Mouse (Mus musculus): ENCODE measurements at regions not wholly inside any gene's neighbourhood (a gene's known extent, or its start where the extent isn't known, plus 50 kb on each side); places are given as distances from the start of the nearest gene placed in this dataset.
A peak's percentile ranks its signal among the peaks of the same experiment; 100 is the strongest.

DNA sequence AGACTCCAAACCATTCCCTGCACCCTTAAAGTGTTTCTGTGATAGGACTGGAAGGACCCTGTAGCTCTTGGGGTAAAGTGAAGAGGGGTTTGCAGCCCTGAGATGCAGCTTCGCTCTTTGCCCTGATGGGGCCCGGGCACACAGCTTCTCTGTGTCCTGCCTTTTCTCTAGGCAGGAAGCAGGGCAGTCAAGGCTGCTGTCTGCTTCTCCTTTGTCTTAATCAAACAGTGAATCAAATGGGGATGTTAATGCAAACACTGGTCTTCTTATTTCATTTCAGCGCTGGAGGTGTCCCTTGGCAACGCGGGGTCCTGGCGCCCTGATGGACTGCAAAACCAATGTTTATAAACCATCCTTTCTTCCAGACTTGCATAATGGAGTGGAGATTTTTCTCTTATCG, 200.6 kb upstream of the Tle4 start:
- DNase-seq (ENCODE audit: low read depth, low spot score) = no peak

DNA sequence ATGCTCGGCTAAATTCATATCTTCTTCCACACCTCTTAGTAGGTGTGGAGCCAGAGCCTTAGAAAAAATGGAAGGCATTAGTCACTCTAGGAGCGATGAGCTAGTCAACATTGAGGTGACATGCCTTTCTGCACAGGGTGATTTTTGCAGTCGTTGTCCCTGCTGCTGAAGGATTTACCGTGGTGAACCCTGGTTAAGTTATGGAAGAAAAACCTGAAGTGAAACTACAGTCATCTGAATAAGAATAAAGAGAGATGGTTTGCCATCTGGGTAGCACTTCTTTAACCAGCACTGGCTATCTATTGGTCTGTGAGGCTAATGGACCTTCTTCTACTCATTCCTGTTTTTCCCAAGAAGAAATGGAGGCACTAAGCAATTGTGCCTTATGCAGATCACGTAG, 198.1 kb upstream of the Tle4 start:
- DNase-seq (ENCODE audit: low read depth, low spot score) = no peak

DNA sequence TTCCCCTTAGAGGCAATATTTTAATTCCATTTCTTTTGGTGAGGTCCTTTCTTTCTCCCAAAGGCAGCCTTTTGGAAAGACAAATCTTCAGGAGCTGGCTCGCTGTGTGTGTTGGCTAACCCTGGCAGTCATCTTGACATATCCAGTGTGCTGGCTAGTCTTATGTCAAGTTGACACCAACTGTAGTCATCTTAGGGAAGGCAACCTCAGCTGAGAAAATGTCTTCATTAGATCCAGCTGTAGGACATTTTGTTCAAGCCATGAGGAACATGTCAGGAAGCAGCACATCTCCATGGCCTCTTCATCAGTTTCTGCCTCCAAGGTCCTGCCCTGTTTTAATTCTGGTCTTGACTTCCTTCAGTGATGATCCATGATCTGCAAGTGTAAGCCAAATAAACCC, 192.1 kb upstream of the Tle4 start:
- no peak for DNase-seq (ENCODE audit: low read depth, low spot score)

DNA sequence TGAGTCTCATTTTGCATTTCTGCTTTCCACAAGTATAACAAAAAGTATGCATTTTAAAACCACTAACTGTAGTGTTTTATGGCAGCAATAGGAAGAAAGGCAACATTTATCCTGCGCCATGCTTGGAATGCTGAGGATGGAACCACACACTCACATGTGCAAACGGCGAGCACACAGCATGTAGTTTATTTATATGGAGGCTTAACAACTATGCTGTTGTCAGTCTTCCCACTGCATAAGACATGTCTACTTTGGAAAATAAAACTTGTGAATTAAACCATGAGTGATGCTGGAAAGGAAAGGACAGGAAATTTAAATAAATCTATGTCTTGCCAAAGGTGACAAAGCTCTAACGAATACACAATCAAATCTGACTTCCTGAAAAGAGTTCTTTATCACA, 190.8 kb upstream of the Tle4 start:
- DNase-seq (ENCODE audit: low read depth, low spot score) = no peak

DNA sequence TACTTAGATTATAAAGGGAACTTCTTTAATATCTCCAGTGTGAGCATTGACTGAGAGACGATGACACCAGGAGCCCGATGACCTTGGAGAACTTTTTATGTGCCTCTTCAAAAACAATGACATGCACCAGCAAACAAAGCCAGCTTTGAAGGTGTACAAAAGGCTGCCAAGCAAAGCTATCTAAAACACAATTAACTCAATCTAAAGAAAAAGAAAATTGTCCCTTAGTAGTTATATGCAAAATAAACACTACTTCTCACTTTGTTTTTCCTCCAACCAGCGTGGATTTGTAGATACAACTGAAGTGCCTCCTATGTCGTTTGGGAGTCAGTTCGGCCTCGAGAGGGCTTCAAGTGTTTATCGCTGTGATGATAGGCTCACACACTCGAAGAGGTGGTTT, 189.0 kb upstream of the Tle4 start:
- DNase-seq (ENCODE audit: low read depth, low spot score) = no peak

DNA sequence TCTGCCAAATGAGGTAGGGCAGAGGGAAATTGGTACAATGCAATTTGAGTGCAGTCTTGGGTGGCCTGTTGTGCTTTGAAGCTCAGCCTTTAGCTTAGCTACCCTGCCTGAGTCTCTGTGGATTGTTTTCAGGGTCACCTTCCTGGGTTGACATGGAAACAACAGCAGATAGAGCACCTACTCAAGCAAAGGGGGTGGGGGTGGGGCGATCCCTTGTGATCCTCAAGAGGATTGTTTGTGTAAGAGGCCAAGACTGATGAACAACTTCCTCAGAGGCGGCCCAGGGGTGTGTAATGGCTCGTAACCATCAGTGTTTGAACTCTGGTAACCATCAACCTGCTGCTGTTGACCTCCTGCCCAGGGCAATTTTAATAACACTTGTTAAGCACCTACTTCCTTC, 187.8 kb upstream of the Tle4 start:
- DNase-seq (ENCODE audit: low read depth, low spot score) = no peak

DNA sequence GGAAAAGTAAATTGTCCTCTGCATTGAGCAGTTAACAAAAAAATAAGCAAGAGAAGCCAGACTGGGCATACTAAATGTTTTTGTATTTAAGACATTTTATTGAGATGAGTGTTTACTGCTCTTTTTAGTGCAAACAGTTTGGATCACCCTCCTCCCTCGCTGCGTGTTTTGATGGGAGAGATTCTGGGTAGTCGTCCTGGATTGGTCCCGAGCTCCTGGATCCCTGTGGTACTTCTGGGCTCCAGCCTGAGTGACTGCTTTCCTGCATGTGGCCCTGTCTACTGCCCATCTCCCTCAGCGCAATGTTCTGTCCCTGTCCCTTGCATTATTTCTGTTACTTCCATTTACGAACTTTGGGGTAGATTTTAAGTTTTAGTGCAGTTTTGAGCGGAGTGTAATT, 179.9 kb upstream of the Tle4 start:
- no peak for DNase-seq (ENCODE audit: low read depth, low spot score)

DNA sequence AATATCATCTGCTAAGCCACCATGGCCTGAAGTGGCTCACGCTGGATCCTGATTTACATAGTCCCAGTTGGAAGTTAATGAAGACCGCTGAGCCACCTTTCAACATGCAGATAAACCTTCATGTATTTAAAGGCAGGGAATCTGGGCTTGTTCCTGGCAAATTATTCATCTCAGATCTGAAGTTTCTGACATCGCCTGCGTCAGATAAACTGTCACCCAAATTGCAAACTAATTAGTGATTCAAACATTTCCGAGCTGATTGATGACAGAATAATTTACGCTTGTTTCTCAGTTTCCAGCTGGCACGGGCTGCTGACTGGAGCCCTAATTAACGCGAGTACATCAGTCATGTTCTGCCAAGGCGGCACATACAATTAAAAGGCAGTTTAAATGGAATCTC, 179.3 kb upstream of the Tle4 start:
- DNase-seq (ENCODE audit: low read depth, low spot score) = no peak

DNA sequence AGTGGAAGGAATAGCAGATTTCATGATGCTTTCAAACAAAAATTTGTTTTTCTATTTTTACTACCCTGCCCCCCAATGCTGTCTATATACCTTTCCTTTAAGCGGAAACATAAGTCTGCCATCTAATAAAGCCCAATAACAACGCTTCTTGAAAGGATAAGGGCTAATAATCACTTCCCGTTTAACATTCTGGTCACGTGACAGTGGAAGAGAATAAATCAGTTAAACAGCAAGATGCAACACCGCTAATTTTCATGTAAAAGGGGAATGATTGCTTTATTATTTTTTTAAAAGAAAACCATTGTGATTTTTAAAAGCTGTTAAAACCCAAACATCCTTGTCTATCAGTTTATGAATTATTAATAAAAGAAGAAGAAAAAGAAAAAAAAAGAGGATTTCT, 178.9 kb upstream of the Tle4 start:
- no peak for DNase-seq (ENCODE audit: low read depth, low spot score)

DNA sequence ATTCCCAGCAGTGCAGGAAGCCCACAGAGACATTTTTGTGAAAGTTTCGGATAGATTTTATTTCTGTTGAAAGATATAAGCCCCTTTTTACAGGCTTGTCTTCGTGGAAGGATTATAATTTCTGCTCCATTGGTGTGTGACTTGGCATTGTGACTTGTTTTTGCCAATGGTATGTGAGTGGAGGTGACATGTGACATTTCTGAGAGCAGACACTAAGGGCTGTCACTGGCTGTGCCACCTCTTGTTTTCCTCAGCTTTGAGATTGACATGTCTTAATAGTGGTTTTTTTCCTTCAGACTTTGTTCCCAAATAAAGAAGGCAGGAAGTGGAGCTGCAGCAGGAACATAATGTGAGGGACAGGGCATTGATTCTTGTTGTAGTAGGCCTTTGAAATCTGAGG, 174.9 kb upstream of the Tle4 start:
- no peak for DNase-seq (ENCODE audit: low read depth, low spot score)

DNA sequence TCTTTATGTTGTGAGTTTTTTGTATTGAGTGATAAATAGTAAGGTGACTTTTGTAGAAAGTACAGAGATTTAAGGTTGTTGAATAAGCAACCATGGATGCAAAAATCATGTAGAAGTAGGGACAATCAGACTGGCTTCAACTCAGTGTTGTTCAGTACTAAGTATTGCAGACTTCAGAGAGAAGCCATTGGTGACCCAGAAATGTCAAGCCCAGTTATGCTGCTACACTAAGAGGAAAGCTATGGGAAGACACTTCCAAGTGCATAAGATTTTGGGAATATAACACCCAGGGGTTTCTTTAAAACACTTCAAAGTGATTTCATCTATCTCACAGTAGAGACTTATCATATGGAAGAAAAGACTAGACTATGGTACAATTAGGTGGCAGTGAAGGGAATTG, 154.8 kb upstream of the Tle4 start:
- no peak for DNase-seq (ENCODE audit: low read depth, low spot score)

DNA sequence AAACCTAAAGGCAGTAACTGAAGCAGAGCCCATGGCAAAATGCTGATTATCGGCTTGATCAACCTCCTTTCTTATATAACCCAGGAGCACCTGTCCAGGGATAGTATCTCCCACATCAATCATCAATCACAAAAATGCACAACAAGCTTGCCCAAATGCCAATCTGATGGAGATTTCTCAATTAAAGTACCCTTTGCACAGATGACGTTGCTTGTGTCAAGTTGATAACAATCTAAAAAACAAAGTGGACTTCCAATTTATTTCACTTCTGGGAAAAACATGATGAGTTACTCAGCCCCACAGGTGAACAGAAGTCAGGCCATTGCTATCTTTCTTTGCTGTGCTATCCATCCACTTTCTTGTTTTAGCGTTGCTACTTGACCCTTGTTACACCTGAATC, 144.5 kb upstream of the Tle4 start:
- DNase-seq (ENCODE audit: low read depth, low spot score) = no peak

DNA sequence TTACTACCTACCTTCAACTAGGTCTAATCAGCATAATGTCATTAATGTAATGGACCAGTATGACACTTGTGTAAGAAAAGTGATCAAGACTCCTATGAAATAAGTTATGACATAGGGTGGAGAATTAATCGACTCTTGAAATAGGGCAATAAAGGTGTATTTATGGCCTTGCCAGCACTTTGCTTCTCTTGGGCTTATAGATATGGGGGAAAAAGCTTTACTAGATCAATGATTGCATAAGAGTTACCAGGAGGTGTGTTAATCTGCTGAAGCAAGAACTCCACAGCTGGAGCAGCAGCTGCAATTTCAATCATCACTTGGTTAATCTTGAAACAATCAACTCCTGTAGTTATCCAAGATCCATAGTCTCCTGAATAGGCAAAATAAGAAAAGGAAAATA, 143.1 kb upstream of the Tle4 start:
- DNase-seq (ENCODE audit: low read depth, low spot score) = no peak

DNA sequence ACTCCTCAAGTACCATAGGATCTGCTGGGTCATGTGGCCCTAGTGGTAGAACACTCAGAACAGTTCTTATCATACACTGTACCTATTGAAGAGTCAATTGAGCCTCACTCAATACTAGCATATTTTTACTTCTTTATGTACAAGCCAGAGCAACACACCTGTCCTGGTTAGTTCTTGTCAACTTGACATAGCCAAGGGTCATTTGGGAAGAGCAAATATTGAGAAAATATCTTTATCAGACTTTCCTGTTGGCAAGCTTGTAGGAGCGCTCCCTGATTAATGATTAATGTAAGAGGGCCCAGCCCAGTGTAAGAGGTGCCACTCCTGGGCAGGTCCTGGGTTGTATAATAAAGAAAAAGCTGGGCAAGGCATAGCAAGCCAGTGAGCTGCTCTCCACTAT, 142.3 kb upstream of the Tle4 start:
- no peak for DNase-seq (ENCODE audit: low read depth, low spot score)

DNA sequence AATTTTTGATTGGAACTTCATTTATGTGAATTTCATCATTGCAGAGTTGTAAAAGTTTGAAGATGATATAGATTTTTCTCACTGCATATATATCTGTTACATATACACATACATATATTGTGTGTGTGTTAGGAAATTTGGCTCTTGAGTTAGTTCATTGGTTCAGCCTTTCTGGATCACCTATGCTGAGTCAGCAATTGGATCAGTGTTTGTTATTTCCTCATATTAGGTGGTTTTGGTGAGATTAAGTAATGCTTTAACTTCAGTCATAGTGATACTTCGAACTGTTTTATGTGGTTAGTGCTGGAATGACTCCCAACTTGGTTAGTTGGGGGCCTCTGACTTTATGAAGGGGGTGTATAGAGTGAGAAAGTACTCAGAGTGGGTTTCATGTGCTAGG, 138.7 kb upstream of the Tle4 start:
- DNase-seq (ENCODE audit: low read depth, low spot score) = no peak

DNA sequence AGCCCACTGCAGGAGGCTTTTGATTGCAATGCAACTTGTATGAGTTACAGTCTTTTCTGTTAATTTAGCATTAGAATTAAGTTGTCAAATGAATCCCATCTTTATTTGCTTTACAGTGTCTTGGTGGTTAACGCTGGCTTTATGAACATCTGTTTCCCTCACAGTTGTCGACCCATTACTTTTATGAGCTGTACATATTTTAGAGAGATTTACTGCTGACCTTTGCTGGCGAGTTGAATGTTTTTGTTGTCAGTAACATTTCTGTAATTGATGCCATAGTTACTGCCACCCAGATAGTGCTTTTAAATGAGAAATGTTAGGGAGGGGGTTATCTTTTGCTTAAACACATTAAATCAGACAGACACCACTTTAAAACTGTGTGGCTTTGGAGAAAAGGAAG, 127.5 kb upstream of the Tle4 start:
- peak; percentile 35 for DNase-seq (ENCODE audit: low read depth, low spot score)

DNA sequence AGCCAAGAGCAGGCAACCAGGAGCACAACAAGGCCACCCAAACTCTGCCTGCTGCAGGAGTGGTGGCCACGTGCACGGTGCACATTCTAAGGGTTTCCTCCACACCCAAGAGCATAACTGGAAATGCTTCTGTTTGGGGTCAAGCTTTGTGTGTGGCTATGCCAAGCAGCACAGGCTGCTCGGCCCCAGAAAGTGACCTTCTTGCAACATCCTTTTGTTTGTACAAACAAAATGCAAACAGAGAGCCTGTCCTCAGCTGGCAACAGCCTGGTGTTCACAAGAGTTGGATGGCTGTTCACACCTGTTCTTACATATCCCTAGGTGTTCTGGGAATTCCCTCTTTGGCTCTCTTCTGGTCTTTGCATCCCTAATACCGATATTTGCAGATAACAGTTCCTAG, 126.8 kb upstream of the Tle4 start:
- no peak for DNase-seq (ENCODE audit: low read depth, low spot score)

DNA sequence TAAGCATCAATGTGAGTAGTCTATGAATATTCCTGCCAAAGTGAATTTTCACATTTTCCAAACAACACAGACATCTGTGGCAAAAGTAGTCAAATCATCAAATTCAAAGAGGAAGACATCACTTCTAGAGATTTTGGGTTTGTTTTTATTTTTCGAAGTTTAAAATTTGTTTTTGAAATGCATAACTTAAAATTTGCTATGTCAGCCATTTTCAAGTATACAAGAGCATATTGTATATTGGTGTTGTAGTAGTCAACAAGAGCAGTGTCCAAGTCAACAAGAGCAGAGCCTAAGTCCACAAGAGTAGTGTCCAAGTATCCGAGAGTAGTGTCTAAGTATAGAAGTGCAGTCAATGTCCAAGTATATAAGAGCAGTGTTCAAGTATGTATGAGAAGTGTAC, 107.9 kb upstream of the Tle4 start:
- no peak for DNase-seq (ENCODE audit: low read depth, low spot score)

DNA sequence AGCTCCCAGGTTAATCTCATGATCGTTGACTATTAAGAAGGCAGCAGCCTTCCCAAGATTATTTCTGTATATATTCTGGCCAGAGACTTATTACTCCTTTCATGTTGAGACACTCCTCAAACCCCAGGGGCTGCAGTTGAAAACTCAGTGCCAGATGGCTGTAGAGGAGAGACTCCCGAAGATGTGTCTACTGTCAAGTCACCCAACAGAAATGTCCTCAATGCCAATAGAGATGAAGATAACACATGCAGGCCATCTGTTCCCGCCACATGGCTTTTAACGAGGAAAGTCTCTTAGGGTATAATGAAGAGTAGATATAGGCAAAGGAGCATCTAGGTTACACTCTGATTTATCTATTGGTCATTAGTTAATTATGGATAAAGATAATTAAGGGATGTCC, 103.3 kb upstream of the Tle4 start:
- no peak for DNase-seq (ENCODE audit: low read depth, low spot score)

DNA sequence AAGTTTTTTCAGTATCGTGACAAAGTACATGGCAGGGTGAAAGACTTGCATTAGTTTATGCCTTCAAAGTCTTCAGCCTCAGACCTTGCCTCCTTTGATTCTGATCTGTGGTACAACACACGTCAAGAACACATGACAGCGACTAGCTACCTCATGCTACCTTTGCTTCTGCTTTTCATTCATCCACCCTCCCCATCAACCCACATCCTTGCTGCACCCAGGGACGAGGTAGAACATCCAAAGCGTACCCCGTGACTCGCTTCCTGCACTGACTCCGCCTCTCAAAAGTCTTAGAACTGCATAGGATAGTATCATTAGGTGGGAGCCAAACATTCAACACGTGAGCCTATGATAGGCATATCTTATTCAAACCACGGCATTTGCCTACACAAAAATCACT, 97.5 kb upstream of the Tle4 start:
- no peak for DNase-seq (ENCODE audit: low read depth, low spot score)

DNA sequence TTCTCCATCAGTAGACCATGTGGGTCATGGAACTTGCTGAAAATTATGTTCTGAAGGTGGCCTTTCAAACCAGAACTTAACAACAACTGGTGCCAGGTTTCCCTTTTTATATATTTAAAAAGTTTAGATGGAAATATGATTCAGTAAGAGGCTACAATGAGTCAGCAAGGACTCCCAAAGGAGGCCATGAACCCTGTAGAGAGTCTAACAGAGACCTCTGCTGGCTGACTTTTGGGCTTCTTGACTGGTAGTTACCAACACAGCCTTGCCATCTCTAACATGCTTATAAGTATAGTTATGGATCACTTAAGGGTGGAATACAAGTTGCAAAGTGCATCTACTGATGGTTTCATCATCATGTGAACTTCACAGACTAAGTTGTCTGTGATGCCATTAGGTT, 94.3 kb upstream of the Tle4 start:
- DNase-seq (ENCODE audit: low read depth, low spot score) = no peak

DNA sequence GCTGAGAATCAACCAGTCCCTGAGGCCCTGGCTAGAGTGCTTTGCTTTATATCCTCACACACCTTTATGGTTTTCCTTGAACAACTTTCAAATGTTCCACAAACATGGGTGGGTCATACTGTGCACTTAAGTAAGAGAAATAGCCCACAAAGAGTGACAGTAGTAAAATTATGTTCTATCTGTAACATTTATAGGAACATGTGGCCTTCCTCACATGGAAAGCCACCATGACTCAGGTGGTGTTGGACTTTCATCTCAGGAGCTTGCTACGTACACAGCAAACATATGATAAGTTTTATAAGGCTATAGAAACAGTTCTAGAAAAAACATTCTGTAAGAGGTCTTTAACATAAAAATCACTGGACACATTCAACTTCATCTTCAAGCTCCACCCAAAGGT, 87.8 kb upstream of the Tle4 start:
- no peak for DNase-seq (ENCODE audit: low read depth, low spot score)

DNA sequence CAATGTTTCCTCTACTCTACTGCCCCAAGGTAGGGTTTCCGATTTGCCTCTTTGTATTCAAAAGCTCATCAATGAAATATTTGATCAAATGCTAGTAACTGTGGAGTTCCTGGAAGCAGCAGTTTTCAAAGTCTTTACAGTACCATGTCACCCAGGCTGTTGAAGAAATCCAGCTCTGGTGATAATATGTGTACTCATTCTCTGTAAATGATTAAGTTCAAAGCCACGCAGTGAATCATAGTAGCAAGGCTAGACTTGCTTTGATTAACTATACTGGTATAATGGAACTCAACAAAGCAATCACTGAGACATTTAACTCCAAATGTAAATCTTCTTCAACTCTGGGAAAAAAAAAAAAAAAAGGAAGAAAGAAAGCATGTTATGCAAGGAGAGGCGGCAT, 86.8 kb upstream of the Tle4 start:
- DNase-seq (ENCODE audit: low read depth, low spot score) = no peak

DNA sequence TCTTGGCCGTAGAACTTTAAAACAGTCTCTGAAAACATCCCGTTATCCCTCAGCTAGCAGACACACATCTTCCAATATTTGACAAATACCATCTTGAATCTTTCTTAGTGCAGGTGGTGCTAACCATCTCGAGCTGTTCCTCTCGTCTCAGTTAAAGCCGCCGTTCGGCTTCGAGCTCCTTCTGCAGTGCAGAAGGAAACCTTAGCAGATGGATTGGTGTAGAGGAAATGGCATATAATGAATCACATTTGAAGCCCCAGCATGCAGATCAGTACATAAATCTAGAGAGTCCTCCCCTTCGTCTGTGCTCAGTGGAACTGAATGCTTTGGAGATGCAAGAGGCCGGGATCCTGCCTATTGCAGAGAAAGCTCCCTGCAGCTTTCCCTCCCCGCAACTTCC, 83.5 kb upstream of the Tle4 start:
- peak; percentile 16 for DNase-seq (ENCODE audit: low read depth, low spot score)

DNA sequence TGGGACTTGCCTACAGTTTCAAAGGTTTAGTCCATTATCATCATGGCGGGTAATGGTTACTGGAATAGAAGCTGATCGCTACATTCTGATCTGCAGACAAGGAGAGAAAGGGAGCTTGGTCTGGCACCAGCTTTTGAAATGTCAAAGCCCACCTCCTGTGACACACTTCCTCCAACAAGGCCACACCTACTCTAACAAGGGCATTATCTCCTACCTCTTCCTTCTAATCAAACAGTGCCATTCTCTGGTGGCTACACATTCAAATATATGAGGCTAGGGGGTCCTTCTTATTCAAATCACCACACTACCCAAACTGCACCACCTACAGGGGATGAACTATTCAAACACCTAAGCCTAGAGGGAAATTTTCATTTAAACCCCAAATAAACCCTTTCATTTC, 81.9 kb upstream of the Tle4 start:
- DNase-seq (ENCODE audit: low read depth, low spot score) = no peak

Measured in embryo, embryonic 11.5 days (tissue).